Mouse (Mus musculus): ENCODE data around the gene Pnpla1. TPM values are rescaled to one million over a fixed set of nuclear protein-coding genes. Genes with fewer than 3 reads are reported as not detected.

Gene Pnpla1
- polyA plus RNA-seq, 1 experiment from 2014 or later: 12.7 TPM

DNA sequence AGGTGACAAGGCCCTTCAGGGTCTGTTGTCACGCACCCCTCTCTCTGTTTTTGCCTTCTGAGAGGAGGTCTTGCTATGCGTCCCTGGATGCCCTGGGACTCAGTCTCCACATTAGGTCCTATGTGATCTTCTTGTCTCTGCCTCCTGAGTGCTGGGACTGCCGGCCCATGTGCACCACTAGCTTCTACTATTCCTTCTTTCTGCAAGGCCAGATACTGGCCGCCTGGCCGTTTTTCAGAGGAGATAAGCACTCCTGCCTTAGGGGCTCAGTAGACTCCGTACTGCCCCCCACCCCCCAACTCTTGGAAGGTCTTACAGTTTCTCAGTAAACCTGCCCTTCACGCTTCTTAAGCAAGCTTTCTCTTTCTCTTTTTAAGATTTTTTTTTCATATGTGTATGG is 77.9 kb downstream of the Pnpla1 start:
- no peaks in the 10 kb centered on the region for H3K27me3 ChIP-seq (ENCODE audit: control insufficient read depth, insufficient read depth, low read length)
- no peak overlapping the region for H3K9ac ChIP-seq (ENCODE audit: low read length)
- WGBS: 85% methylated on average over 7 of the region's 7 CpGs
- H3K4me1 ChIP-seq (replicated peaks; ENCODE audit: control insufficient read depth, insufficient read depth): 0 out of 2 replicates have a peak, but pooled peaks cover 3% of the 10 kb centered on the region
- H3K36me3 ChIP-seq (ENCODE audit: control insufficient read depth, insufficient read depth, low read length): no peaks in the 10 kb centered on the region
- no peak for DNase-seq (ENCODE audit: low spot score)
- no peak for ATAC-seq (ENCODE audit: low FRiP score, low TSS enrichment)
- TF ChIP-seq EP300 (optimal IDR thresholded peaks at IDR 0.05): no peak
- no peak for TF ChIP-seq CTCF (IDR thresholded peaks at IDR 0.05; ENCODE audit: low read depth)
- H3K4me2 ChIP-seq (replicated peaks; ENCODE audit: low read depth): no peak overlapping the region
- H3K4me3 ChIP-seq (ENCODE audit: low read depth, low read length): no peak overlapping the region
- no peak overlapping the region for H3K27ac ChIP-seq (replicated peaks)
- no peaks in the 10 kb centered on the region for H3K9me3 ChIP-seq (ENCODE audit: control insufficient read depth, low read length)

DNA sequence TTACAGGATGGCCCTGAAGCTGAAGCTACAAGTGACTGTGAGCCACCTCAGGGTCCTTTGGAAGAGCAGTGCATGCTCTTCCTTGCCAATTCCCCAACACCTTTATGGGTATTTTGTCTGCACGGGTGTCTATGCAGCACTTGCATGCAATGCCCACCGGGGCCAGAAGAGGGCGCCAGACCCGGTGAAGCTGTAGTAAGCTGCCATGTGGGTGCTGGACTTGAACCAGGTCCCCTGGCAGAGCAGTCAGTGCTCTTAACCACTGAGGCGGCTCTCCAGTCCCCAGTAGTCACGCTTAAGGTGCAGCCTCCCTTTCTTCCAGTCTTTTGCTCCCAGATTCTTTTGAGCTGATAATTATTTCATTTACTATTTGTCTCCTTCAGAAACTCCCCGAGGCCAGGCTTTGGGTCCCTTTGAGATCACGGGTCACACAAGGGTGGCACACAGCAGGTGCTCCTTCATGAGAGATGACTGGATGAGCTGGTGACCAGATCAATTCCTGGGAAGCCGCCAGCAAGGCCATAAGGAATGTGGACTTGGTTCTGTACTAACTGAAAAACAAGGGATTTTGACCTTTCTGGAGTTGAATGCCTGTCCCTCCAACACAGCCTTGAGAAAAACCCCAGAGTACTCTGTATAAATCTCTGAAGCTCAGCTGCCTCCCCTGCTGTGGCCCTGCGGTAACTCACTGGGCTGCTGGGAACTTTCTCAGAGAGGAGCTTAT is 78.6 kb downstream of the Pnpla1 start:
- no peaks in the 10 kb centered on the region for H3K36me3 ChIP-seq (ENCODE audit: control insufficient read depth, insufficient read depth, low read length)
- H3K4me1 ChIP-seq (replicated peaks; ENCODE audit: control insufficient read depth, insufficient read depth): no peaks in the 10 kb centered on the region
- 76% methylated on average over 10 of the region's 10 CpGs for WGBS
- TF ChIP-seq CTCF (IDR thresholded peaks at IDR 0.05; ENCODE audit: low read depth): peak; percentile 66
- TF ChIP-seq EP300 (optimal IDR thresholded peaks at IDR 0.05): no peak
- no peaks in the 10 kb centered on the region for H3K9me3 ChIP-seq (ENCODE audit: control insufficient read depth, low read length)
- ATAC-seq (ENCODE audit: low FRiP score, low TSS enrichment) (no peak), DNase-seq (ENCODE audit: low spot score) (peak; percentile 39)
- H3K4me3 ChIP-seq (ENCODE audit: low read depth, low read length): no peak overlapping the region
- H3K9ac ChIP-seq (ENCODE audit: low read length): no peak overlapping the region
- no peak overlapping the region for H3K4me2 ChIP-seq (replicated peaks; ENCODE audit: low read depth)
- H3K27me3 ChIP-seq (ENCODE audit: control insufficient read depth, insufficient read depth, low read length): no peaks in the 10 kb centered on the region
- no peak overlapping the region for H3K27ac ChIP-seq (replicated peaks)

Other genes with a start within 250 kb of the Pnpla1 start
- gene Srpk1, start 235.7 kb upstream of the Pnpla1 start, polyA plus RNA-seq (2015; fragmentation: Nextera tagmentation; extraction: Ambion mirVana): 88.7 and 103 TPM in 2 replicates
- gene Slc26a8, start 168.2 kb upstream of the Pnpla1 start, polyA plus RNA-seq (2015; fragmentation: Nextera tagmentation; extraction: Ambion mirVana): 0.24 and 0.50 TPM in 2 replicates
- gene Mapk14, start 167.1 kb upstream of the Pnpla1 start, polyA plus RNA-seq (2015; fragmentation: Nextera tagmentation; extraction: Ambion mirVana): 31.4 and 33.4 TPM in 2 replicates
- 1.0 and 1.2 TPM in 2 replicates for gene AC170998.1, start 132.3 kb upstream of the Pnpla1 start, polyA plus RNA-seq (2015; fragmentation: Nextera tagmentation; extraction: Ambion mirVana)
- 211 and 220 TPM in 2 replicates for gene Mapk13, start 89.1 kb upstream of the Pnpla1 start, polyA plus RNA-seq (2015; fragmentation: Nextera tagmentation; extraction: Ambion mirVana)
- gene Brpf3, start 57.3 kb upstream of the Pnpla1 start, polyA plus RNA-seq (2015; fragmentation: Nextera tagmentation; extraction: Ambion mirVana): 5.2 and 5.7 TPM in 2 replicates
- 1.2 and 2.2 TPM in 2 replicates for gene 4930539E08Rik, start 56.9 kb downstream of the Pnpla1 start, polyA plus RNA-seq (2015; fragmentation: Nextera tagmentation; extraction: Ambion mirVana)
- gene Pxt1, start 85.4 kb downstream of the Pnpla1 start, polyA plus RNA-seq (2015; fragmentation: Nextera tagmentation; extraction: Ambion mirVana): 0.18 TPM in 1 of 2 replicates, not detected in the other
- 37.6 and 38.3 TPM in 2 replicates for gene Kctd20, start 93.5 kb downstream of the Pnpla1 start, polyA plus RNA-seq (2015; fragmentation: Nextera tagmentation; extraction: Ambion mirVana)
- gene Stk38, start 149.6 kb downstream of the Pnpla1 start, polyA plus RNA-seq (2015; fragmentation: Nextera tagmentation; extraction: Ambion mirVana): 64.8 and 68.7 TPM in 2 replicates
- 279 and 305 TPM in 2 replicates for gene Srsf3, start 174.2 kb downstream of the Pnpla1 start, polyA plus RNA-seq (2015; fragmentation: Nextera tagmentation; extraction: Ambion mirVana)
- gene Cdkn1a, start 232.6 kb downstream of the Pnpla1 start, polyA plus RNA-seq (2015; fragmentation: Nextera tagmentation; extraction: Ambion mirVana): 484 and 502 TPM in 2 replicates

All from stomach, postnatal 0 days (tissue).